Mouse (Mus musculus) limb, embryonic 12.5 days (tissue): ENCODE results near the gene Olfr1394. TPM values are rescaled to one million over a fixed set of nuclear protein-coding genes. Genes with fewer than 3 reads are reported as not detected.

Source experiments
- polyA plus RNA-seq: library from polyadenylated mRNA; unstranded; fragments of >200 nt; fragmentation: Nextera tagmentation; extraction: Ambion mirVana; gene quantifications from 2 replicates; pipeline ENCODE4 v1.2.1, GENCODE M21; 2016

Gene Olfr1394
- polyA plus RNA-seq, 1 experiment from 2014 or later = not detected

Other genes with a start within 250 kb of the Olfr1394 start
- 0.85 and 2.3 TPM in 2 replicates for gene Psme2b, start 208.2 kb upstream of the Olfr1394 start, polyA plus RNA-seq
- gene Olfr56, start 175.5 kb upstream of the Olfr1394 start, polyA plus RNA-seq = 0.18 TPM in 1 of 2 replicates, not detected in the other
- gene 9930111J21Rik1, start 175.0 kb upstream of the Olfr1394 start, polyA plus RNA-seq = 0.19 and 0.54 TPM in 2 replicates
- not detected in 2 replicates for gene Gm12185, start 162.2 kb upstream of the Olfr1394 start, polyA plus RNA-seq
- not detected in 2 replicates for gene Tgtp1, start 160.2 kb upstream of the Olfr1394 start, polyA plus RNA-seq
- gene 9930111J21Rik2, start 103.1 kb upstream of the Olfr1394 start, polyA plus RNA-seq = 0.23 and 0.26 TPM in 2 replicates
- gene Tgtp2, start 90.2 kb upstream of the Olfr1394 start, polyA plus RNA-seq = not detected in 2 replicates
- gene Ifi47, start 77.8 kb upstream of the Olfr1394 start, polyA plus RNA-seq = 0.56 and 0.69 TPM in 2 replicates
- gene Olfr1396, start 39.5 kb upstream of the Olfr1394 start, polyA plus RNA-seq = not detected in 2 replicates
- gene Olfr1395, start 12.1 kb upstream of the Olfr1394 start, polyA plus RNA-seq = not detected in 2 replicates
- 0.33 and 0.87 TPM in 2 replicates for gene Btnl9, start 32.8 kb downstream of the Olfr1394 start, polyA plus RNA-seq
- gene Zfp62, start 48.9 kb downstream of the Olfr1394 start, polyA plus RNA-seq = 50.4 and 58.5 TPM in 2 replicates
- gene Mgat1, start 89.8 kb downstream of the Olfr1394 start, polyA plus RNA-seq = 46.0 and 49.1 TPM in 2 replicates
- not detected in 2 replicates for gene Olfr1393, start 123.9 kb downstream of the Olfr1394 start, polyA plus RNA-seq
- 0.09 TPM in 1 of 2 replicates, not detected in the other for gene Olfr1392, start 130.9 kb downstream of the Olfr1394 start, polyA plus RNA-seq
- gene Olfr10, start 150.4 kb downstream of the Olfr1394 start, polyA plus RNA-seq = not detected in 2 replicates
- gene Olfr1391, start 168.4 kb downstream of the Olfr1394 start, polyA plus RNA-seq = not detected in 2 replicates
- not detected in 2 replicates for gene Olfr1390, start 180.8 kb downstream of the Olfr1394 start, polyA plus RNA-seq